Mouse (Mus musculus) WW6 (cell line): ENCODE results near the gene Sec61a2.
A peak's percentile ranks its signal among the peaks of the same experiment; 100 is the strongest.

Experiments
- DNase-seq: peaks from one replicate; pipeline ENCODE4 v3.0.0-alpha.2; 2013; ENCODE audit warnings: low read depth, low spot score

The Sec61a2 gene

DNA sequence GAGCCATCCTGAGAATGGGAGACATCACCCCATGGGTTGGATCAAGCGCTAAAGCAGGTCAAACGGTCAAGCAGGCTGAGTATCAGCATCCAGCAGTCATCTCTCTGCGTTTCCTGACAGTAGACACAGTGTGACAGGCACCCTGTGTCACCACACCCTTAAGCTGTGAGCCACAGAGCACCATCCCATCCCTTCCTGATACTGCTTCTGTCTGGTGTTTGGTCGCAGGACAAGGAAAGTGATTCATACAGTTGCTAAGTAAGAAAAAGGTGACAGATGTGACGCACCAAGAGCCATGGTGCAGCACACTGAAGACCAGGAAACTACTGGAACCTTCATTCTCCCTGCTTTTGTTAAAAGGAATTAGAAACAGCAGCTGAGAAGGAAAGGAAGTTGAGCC lies 6.4 kb downstream of the Sec61a2 start:
- DNase-seq = no peak

DNA sequence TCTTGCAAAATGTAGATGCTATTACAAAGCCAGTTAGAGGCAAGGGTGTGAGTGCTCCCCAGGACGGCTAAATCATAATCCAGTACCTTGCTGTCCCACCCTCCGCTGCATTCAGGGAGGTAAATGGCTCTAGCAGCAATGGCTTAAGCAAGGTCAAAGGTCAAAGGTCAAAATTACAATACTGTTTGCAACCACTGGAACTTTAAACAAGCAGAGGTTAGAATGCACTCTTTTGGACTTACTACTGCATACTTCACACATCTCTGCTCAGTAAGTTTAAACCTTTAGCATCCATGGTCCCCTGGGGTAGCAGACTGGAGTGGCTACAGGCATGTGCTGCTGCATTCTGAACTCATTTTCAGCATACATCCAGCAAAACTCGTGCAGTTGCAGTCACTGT lies 17.8 kb downstream of the Sec61a2 start:
- no peak for DNase-seq

DNA sequence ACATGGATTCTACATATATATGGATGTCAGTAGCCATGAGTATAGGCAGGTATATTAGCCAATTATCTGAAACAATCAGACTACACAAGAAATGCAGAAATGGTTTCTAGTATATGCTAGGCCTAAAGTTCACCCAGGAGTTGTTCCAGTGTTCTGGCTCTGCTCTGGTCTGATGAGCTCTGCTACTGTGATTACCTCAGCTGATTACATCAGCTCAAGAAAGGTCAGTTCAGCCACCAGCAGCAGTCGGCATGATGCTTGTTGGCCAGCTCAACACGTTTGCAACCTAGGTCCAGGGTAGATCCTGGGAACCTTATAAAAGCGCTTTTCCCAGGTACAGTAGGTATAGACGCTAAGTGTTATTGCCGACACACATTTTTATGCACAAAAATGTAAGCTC lies 25.5 kb downstream of the Sec61a2 start:
- DNase-seq = no peak

DNA sequence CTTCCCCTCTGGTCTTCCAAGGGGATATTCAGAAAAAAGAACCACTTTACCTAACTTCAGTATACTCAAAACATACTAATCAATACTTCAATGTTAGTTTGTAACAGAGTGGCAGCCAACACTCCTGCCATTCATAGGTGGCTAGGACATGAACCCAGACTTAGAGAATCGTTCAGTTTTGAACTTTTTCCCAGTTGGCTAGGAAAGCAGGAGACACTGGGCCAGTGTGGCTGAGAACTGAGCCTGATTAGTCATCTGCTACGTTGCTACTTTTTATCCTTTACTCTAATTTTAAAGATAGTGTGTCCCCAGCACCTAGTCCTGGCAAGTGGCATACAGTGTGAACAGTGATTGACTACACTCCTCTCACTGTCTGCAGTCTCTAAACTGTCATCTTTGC lies 27.6 kb downstream of the Sec61a2 start:
- DNase-seq = no peak

DNA sequence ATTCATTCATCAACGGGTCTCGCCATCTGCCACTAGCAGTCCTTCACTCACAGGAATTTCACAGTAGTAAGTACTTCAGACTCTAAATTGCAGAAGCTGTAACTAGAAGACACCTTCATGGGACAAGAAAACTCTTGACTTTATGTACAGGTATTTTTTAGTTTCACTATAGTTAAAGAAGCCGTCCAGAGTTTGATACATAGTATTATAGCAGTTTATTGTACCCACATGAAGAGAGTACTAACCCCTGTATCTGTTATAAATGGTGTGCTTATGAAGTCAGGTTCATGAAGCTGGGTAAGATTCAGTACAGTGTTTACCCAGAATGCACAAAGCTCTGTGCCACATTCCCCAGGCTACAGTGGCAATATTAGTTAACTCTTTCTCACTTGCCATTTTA lies 32.4 kb downstream of the Sec61a2 start, which contains the start of gene Gm13199:
Gene Gm13199 (minus strand): TSS at position 101 of the 400 bp plus-strand sequence.
- DNase-seq = no peak

DNA sequence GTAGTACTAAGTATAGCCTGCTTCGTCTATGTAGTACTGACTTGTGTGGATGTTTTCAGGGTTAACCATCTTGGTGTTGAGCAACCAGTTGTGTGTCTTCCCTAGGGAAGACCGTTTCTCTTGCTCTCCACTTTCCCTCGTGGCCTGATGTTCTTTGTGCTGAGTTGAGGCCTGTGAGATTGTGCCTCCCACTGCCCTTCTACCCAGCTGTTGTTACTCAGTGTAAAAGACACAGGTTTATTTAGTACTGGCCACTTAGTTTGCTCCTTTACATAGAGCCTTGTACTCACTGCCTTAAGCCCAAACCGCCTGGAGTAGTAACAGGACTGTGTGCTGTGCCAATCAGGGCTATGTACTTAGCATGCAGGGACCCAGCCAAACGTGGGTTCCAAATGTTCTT lies 43.4 kb downstream of the Sec61a2 start:
- DNase-seq = no peak

DNA sequence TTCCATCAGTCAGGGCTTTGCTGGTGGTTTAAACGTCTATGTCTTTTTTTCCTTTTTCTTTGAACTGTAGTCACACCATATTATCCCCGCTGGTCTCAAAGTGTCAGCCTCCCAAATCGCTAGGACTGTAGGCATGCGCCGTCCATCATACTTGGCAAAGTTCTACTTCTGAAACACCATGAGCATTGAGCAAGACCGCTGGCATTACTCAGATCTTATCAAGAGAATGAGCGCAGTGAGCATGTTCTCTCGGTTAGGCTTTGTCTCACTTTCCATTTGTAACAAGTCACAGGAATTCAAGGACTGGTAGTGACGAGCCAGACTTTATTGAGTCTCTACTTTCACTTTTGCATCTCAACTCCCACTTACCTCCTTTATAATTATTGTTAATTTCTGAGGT lies 44.1 kb downstream of the Sec61a2 start:
- DNase-seq = no peak

DNA sequence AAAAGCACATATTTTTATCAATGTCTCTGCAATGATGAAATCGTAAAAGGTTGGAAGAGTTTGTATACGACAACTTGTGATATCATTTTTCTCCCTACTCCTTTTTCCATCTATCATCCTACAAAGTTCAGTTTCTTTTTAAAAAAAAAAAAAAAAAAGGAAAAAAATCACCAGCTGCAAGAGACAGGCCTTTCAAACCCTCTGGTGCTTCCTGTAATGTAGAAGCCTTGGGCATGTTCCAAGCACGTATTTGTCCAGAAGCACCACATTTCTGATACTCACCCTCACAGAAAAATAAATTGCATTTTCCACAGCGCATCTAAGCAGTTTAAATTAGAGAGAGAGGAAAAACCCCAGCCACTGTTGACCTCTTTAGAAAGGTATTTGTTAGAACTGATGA lies 49.4 kb downstream of the Sec61a2 start:
- no peak for DNase-seq

DNA sequence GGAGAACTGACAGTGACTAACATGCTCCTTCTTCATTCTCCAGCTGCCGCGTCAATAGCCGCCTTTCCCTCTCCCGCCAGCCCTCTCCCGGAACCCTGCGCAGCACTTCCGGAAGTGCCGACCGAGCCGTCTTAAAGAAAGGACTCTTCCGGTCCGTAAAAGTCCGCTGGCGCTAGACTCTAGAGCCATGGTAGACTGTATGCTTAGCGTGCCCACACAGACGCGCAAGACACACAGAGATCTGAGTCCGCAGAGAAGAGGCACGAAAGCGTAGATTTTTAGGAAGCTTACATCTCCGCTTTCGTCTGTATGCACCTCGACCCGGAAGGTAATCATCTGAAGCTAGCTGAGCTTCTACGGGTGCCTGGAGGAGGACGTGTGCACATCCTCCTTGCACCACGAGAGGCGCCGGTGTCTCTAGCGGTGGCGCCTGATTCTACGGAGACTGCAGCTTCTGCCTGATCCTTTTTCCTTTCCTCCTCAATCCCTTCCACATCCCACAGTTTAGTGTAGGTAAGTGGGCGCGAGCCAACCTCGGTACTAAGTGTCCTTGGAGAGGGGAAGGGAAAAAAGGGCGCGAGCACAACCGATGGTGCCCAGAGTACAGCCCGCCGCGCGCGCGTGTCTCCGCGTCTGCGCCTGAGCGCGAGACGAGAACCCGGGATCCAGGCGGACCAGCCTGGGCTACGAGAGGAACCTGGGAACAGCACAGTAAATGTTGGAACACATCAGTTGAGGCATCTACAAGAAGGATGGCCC lies 50.2 kb downstream of the Sec61a2 start, which contains the start of the genes Nudt5 and Cdc123:
Gene Nudt5 (plus strand): TSS at position 147 of the 759 bp plus-strand sequence.
Gene Cdc123 (minus strand): TSS at position 292 of the 759 bp plus-strand sequence.
- DNase-seq = peak; percentile 70

DNA sequence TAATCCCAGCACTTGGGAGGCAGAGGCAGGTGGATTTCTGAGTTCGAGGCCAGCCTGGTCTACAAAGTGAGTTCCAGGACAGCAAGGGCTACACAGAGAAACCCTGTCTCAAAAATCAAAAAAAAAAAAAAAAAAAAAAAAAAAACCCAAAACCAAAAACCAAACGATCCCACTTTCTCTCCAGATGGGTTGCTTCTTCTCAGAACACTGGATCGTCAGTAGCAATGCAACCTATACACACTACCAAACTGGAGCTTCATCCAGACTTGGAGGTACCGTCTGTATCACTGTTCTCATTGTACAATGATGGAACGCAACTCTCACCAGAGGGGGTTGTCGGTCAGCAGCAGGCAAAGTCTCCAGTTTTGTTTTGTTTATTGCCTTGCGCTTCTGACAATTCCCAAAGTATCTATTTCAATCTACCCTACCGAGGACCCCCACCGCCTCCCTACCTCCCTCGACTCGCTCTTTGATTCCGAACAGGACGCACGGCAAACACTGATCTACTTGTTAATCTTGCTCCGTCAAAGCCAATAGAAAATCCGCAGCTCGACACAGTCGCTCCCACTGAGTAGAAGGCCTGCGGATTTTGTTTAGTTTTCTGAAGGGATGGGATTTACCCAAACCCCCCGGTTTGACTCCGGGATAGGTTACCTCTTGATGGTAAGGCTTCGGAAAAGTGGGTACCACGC lies 50.9 kb downstream of the Sec61a2 start:
- DNase-seq = no peak

DNA sequence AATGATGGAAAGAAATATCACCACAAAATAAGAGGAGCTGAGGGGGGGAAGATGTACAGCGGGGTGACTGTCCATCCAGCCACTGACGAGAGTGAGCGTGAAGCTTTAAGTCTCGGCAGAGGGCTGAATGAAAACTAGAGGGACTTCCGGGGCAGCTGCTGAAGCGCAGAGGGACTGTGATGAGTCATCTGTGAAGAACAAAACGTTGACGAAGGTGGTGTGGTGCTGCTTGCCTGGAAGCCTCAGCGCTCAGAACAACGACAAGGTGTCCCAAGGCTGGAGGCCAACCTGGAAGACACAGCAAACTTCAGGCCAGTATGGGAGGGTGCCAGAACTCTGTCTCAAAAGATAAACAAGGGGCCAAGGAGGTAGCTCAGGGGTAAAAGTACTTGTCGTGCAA lies 54.4 kb downstream of the Sec61a2 start:
- no peak for DNase-seq

DNA sequence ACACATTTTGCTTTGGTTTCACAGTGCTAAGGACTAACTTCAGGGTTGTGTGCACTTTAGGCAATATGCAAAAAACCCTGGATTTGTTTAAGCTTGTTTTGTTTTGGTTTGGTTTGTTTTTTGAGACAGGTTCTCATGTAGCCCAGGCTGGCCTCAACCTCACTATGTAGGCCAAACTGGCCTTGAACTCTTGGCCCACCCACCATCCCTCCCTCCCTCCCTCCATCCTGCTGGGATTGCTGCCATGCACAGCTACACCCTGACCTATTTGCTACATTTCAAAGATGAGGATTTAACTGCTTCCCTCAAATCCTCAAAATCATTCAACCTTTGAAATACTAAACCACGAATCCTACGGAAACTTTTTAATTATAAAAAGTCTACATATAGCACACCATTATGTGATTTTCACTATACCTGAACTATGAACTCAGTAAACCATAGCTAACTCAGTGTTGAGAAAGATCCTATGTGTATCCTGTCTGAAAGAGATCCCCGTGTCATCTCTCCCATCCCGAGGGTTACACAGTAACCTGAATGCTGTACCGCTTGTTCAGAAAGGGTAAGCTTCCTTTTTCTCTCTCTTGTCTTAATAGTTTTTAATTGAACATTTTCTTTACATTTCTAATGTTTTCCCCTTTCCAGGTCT lies 69.8 kb downstream of the Sec61a2 start:
- DNase-seq = no peak

DNA sequence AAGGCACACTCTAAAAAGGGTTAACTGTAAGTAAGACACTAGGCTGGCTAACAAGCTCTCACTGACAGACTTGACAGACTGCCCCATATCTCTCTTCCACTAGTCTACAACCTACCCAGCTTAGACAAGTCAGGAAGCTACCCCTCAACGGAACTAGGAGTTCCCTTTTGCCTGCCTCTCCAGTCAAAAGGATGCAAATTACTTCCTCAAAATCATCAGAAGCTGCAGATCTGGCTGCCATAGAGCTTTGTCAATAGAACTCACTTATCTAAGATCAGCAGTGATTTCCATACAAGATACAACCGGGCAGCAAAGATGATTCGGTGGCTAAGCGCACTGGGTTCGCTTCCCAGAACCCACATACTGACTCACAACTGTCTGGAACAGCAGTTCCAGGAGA lies 70.5 kb downstream of the Sec61a2 start:
- DNase-seq = no peak

DNA sequence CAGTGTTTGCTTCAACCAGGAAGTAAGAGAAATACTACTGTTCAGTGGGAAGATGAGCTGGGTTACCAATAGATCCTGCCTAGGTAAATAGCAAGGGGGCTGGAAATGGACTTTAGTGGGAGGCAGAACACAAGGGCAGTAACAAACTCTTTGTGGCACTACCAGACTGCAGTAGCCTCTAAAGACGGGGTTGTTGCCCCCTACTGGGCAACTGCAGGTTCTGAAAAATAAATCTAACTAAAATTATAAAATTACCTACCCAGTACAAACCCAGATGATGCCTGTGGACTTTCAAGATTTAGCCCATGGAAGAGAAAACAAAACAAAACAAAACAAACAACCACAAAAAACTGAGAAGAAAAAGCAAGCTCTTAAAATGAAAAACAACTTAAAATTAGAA lies 71.0 kb downstream of the Sec61a2 start:
- no peak for DNase-seq

DNA sequence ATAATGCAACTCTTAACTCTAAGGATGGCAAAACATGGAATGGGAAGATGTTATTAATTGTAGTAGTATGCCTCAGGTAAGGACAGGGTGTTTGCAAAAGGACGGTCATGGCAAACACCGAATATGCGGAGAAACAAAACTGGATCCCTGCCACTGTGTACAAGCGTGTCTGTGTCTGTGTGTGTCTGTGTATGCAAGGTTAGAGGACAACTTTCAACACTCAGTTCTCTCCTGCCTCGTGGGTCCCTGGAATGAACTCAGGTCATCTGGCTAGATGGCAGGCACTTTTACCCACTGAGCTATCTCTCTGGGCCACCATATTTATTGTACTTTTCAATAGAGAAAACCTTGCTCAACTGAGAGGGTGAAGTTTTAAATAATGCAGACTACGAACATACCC lies 72.8 kb downstream of the Sec61a2 start:
- no peak for DNase-seq

DNA sequence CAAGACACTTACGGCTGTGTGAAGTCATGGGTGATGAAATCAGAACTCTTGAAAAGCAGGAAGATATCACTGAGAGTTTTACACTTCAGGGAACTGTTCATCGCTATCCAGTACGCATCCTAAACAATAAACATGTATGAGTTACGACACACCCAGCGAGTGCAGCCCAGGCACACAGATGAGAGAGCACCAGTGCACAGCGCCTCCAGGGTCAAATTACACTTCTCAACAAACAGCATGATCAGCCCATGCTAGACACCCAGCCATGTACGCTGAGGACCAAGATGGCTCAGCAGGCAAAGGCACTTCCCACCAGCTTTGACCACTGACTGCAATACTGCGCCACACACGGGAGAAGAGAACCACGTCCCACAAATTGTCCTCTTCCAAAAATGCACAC lies 74.0 kb downstream of the Sec61a2 start:
- no peak for DNase-seq
